Mouse (Mus musculus) cerebellum, postnatal 10 days (tissue): ENCODE data around the gene Ackr4.

ENCODE experiments used
- DNase-seq, 2 experiments: peaks; one replicate each; pipeline ENCODE4 v3.0.0; 2021; ENCODE audit warnings: mixed read lengths in 2 of 2

Gene Ackr4

GRCm38 (mm10) chr9:104039031-104039695 is 87.6 kb downstream of the Ackr4 start:
- no peak for DNase-seq

DNA sequence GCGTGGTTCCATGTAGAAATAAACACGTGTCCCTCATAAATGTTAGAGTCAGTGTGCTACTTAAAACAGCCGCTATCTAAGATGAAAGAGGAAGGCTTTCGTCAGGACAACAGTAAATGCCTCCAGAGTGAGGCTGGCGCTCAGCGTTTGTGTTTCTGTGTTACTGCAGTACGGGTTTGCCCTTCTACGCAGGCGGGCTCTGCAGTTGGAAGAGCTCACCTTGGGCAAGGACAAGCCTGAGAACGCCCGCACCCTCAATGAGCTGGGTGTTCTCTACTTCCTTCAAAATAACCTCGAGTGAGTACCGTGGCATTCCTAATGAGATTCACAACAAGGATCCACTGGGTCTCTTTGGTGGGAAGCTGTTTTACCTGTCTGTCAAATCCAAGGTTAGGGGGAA is 88.5 kb downstream of the Ackr4 start:
- DNase-seq, result no peak

- peak; percentile 86 to 88 for DNase-seq
These were observed 91.3 kb downstream of the Ackr4 start for GRCm38 (mm10) chr9:104035261-104036015.

DNA sequence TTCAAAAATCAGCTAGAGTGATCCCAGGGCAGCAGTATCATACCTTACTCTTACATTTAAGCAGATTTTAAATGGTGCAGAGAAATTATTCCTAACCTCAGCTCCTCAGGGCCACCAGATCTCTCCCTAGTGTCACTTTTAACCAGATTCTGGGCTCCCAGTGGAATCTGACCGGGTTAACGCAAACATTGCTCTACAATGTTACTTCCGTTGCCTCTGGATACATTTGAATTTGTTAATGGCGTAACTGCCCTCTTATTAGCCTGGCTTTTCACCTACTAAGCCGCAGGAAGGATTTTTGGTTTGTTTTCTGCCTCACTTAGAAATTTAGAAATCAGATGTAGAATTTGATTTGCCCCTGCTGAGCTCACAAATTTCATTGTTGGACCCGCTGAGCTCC is 92.0 kb downstream of the Ackr4 start:
- DNase-seq, result no peak

GRCm38 (mm10) chr9:104034231-104034630 is 92.5 kb downstream of the Ackr4 start:
- DNase-seq, result no peak
